Mouse (Mus musculus) layer of hippocampus, adult 9-10 months (tissue): ENCODE data around the gene Nav1.

ENCODE experiments used
- DNase-seq: peaks from one replicate; pipeline ENCODE4 v3.0.0; 2022; ENCODE audit warnings: low spot score

Gene Nav1

DNA sequence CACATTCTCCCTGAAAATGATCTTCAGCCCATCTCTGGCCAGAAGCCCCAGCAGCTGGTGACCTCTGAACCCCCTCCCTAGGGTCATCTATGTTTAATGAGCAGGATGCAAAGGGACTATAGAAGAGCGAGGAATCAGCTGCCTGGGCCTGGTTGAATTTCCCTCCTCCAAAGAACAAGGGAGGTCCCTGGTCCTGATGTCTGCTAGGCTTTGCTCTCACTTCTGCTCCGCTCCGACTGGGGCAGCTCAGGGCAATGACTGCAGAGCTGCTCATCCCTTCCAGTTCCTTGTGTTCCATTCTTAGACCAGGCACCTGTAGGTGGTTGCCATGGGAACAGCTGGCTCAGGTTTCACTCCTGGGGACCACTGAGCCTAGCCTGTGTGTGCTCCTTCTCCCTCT lies 56.2 kb downstream of the Nav1 start:
- no peak for DNase-seq

GRCm38 (mm10) chr1:135548750-135549149 lies 58.3 kb downstream of the Nav1 start:
- no peak for DNase-seq

DNA sequence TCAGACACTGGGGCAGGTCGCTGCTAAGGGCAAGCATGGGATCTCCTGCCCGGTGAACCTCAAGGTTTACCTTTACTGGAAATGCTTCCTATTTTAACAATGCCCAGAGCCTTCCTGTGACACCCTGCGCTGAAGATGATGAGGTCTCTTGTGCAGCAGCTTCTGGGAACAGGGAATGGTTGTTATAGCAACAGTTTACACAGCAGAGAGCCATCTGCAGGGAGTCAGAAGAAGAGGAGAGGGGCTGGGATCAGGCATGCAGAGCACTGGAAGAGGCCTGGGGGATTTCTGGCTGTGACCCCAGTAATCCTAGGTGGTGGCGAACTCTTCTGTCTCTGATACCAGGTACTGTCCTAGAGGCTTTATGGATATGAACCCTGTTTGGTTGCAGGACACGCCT lies 61.0 kb downstream of the Nav1 start:
- DNase-seq: no peak

DNA sequence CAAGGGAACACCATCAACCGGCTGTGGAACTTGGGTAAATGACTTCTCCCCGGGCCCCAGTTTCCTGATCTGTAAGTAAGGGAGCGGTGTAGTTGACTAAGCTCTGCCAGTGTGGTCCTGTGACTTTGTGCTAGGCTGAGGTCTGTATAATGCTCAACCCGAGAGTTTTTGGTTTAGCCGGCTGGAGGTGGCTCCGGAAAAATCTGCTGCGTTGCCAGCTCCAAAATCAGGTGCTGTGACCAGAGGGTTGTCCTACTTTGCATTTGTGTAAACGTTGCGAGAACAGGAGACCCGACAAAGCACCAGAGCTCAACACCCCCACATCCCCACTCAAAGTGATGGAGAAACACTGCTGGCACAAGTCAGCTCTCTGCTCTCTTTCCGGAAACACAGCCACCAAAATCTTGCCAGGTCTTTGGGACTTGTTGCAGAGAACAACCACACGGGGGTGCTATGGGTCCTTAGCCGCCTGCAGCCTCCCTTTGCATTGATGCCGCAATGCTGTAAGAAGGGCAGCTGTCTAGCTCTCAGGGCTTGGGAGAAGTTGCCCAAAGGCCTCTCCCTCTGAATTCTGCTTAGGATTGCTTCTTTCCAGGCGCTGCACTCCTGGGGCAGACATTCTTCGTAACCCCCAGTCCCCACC lies 62.5 kb downstream of the Nav1 start:
- DNase-seq: peak; percentile 79

- DNase-seq: no peak
Measured at GRCm38 (mm10) chr1:135542841-135543810, 64.0 kb downstream of the Nav1 start.

GRCm38 (mm10) chr1:135542080-135542479 lies 65.0 kb downstream of the Nav1 start:
- DNase-seq: no peak

- peak; percentile 86 for DNase-seq
Measured at GRCm38 (mm10) chr1:135540270-135540669, 66.8 kb downstream of the Nav1 start.

- DNase-seq: no peak
Measured at GRCm38 (mm10) chr1:135538441-135539265, 68.4 kb downstream of the Nav1 start.

GRCm38 (mm10) chr1:135536822-135537221 lies 70.3 kb downstream of the Nav1 start:
- no peak for DNase-seq

DNA sequence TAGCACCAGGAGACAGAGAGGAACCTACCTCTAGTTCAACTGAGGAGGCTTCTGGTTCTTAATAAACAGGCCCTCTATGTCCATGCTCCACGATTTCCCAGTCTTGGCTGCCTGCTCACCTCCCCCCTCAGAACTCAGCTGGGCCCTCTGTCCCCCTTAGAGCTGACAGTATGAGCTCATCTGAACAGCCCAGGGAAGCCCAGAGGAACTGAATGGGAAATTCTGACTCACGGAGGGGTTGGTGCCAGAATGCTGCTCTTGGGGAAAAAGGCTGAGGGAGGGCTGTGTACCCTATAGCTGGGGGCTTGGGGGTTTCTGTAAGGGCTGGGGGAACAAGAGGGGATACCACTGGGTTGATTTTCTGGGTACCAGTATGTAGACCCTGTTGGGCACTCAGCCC lies 70.8 kb downstream of the Nav1 start:
- DNase-seq: no peak

DNA sequence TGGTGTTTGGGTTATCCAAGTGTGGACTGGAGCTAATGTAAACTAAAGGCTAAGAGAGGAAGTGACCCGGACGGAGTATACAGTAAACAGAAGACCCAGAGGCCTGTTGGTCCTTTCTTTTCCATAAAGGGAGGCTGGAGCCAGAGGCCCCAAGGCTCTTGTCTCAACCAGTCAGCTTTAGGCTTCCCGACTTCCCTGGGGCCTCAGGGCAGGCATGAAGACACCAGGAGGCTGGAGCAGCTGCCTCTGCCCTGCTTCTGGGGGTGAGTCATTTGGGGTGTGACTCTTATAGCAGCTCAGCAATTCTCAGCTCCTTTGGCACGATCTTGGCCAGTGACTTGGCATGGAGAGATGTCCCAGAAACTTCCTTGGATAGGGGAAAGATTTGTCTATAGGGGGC lies 71.8 kb downstream of the Nav1 start:
- no peak for DNase-seq

GRCm38 (mm10) chr1:135534782-135535181 lies 72.3 kb downstream of the Nav1 start:
- no peak for DNase-seq

DNA sequence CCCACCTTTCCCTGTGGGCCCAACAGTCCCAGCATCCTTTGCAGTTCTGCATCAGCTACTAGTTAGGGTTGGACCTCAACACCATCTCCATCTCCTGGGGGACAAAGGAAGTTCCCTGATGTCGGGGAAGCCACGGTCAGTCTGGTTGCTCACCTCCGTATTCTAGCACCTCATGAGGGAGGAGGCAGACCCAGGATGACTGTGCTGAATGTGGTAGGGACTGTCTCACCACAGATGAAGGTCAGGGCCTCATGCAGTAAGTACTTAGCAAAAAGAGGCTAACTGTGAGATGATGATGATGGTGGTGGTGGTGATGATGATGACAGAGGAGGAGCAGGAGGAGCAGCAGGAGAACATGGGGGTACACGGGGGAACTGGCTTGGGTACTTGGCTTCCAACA lies 73.0 kb downstream of the Nav1 start:
- DNase-seq: no peak

- DNase-seq: no peak
Measured at GRCm38 (mm10) chr1:135532383-135532782, 74.7 kb downstream of the Nav1 start.

DNA sequence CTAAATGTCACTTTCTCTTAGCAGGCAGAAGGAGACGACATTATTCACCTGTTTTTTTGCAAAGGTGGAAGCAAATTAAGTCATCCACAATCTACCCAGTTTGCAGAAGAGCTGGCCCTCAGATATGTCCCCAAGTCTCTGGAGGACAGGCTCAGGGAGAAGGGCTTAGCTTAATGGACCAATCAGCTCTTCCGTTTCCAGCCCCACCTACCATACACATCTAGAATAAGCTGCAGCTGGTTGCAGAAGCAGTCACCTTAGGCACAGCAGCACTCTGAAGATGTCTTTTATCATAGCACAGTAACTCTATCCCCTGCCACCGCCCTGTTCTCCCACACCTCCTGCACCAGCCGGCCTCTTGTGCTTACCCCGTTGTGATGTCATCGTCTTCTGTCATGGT lies 75.1 kb downstream of the Nav1 start:
- DNase-seq: no peak

DNA sequence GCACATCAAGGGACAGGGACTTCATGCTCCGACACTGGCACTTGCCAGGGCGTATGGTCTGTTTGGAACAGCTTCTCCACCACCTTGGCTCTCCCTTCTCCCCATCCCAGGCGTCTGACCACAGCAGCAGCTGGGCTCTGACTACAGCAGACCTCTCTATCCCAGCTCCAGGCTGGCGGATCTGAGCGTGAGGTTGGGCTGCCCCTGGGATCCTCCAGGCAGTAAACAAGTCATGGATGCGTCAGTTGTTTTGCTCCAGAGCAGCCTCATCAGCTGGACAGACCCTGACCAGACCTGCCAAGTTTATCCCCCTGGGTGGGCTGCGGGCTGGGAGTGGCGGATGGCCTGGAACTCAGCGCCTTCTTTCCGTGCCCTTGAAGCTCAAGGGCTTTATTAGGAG lies 76.0 kb downstream of the Nav1 start:
- no peak for DNase-seq

- DNase-seq: no peak
Measured at GRCm38 (mm10) chr1:135524518-135524860, 82.6 kb downstream of the Nav1 start.

GRCm38 (mm10) chr1:135523780-135524517 lies 83.1 kb downstream of the Nav1 start:
- DNase-seq: no peak

DNA sequence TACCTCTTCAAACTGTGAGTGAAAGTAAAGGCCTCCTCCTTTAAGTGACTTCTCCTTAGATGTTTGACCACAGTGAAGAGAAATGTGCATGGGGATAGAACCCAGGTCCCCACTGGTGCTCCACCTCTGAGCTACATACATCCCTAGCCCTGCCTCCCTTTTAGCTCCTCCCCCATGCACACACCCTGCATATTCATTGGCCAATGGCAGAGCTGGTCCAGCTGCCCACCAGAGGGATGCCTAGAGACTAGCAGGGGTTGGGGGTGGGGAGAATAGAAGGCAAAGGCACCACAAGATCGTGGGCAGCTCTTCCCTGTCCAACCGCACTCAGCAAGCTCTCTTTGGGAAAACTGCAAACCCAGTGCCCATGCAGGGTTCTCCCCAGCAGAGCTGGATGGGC lies 83.8 kb downstream of the Nav1 start:
- no peak for DNase-seq

GRCm38 (mm10) chr1:135520550-135521168 lies 86.4 kb downstream of the Nav1 start:
- no peak for DNase-seq

- DNase-seq: no peak
Measured at GRCm38 (mm10) chr1:135518661-135519060, 88.4 kb downstream of the Nav1 start.
